Mouse (Mus musculus) lung, postnatal 4 days (tissue): ENCODE measurements around the gene Blcap.

Experiments
- DNase-seq, 2 experiments: peaks; one replicate each; pipeline ENCODE4 v3.0.0; 2021

Gene Blcap

DNA sequence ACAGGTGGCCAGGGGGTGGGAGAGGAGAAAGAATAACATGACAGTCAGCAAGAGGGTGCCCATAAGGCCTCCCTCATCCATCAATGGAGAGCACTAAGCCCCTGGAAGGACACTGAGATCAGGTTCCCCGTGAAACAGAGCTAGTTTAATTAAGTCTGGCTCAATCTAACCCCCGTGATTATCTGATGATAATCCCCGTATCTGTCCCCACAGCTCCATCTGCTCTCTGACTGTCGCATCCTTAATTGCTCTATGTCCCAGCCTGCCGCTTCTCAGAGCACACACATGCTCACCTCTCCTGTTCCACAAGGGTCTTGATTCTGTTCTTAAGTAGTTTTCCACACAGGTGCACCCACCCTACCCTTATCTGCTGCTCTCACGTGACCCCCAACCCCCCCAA lies 53.5 kb downstream of the Blcap start:
- DNase-seq, result no peak

DNA sequence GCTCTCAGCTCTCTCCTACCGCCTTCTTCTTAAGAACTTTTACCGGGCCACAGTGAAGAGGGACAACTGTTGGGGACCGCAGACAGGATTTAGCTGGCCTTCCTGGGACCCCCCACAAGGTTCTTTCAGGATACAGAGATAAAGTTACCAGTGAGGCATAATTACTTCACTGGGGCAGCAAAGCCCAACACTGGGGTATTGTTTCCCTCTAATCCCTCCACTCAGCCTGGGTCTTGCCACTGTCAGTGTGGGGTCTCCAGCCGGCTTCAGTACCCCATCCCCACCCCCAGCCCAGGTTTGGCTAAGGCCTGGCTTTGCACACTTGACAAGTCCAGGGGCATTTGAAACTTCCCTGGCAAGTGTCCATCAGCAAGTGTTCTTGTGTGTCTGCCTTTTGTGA lies 56.7 kb downstream of the Blcap start:
- no peak for DNase-seq

DNA sequence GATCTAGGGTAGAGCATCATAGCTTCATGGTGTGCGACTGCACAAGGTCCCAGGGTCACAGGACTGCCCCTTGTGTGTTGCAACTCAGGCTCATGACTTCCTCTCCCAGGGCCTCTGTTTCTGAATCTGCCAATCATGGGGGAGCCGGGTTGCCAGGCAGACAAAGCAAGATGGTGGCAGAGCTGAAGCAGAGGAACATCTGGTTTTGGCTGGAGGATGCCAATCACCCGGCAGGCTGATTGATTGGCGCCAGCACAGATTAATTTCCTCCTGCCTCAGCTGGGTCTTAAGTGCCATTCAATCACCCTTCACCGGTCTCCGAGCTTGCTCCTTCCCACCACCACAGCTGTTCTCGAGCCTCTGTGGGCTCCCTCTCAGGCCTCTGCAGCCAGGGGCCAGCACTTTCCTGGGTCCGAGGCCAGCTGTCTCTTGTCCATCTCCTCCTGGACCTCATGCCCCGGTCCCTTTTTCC lies 57.3 kb downstream of the Blcap start:
- no peak for DNase-seq

GRCm38 (mm10) chr2:157512859-157513258 lies 58.2 kb downstream of the Blcap start:
- no peak for DNase-seq

DNA sequence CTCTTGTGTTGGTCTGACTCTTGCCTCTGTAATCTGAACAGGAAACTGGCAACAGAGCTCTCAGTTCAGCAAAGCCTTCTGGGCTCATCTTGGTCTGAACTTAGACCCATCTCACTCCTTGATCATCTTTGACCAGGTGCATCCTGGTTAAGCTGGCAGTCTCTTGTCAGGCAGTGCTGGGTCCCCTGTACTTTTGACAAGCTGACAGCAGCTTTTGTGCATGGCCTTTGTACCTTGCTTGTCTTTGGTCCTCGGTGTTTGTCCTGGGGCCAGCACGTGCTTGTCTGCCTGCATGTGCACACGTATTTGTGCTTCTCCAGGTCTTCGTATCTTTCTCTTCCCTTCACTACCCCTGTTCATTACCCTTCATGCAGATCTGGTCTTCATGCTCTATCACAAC lies 61.0 kb downstream of the Blcap start:
- no peak for DNase-seq

- DNase-seq, result no peak
These were observed 61.9 kb downstream of the Blcap start for GRCm38 (mm10) chr2:157509182-157509581.

- peak; percentile 38 to 50 for DNase-seq
These were observed 64.3 kb downstream of the Blcap start for GRCm38 (mm10) chr2:157506779-157507178.
